Mouse (Mus musculus) CH12.LX (cell line): ENCODE measurements around the gene Chsy1. TPM values are rescaled to one million over a fixed set of nuclear protein-coding genes. Genes with fewer than 3 reads are reported as not detected.

ENCODE experiments used
- DNase-seq: peaks from one replicate; pipeline ENCODE4 v3.0.0-alpha.2; 2013; ENCODE audit errors: extremely low read depth
- H3K27ac ChIP-seq: 2 replicates; pipeline ENCODE4 v1.5.1; 2012; ENCODE audit warnings: low read depth, mild to moderate bottlenecking, control low read depth, moderate library complexity; ENCODE audit not compliant: insufficient read depth
- H3K27me3 ChIP-seq: replicated peaks from 2 replicates; pipeline ENCODE3; 2012; ENCODE audit warnings: inconsistent platforms
- H3K36me3 ChIP-seq, 2 experiments: replicated peaks in 1 of 2; 2 replicates each; pipeline versions ENCODE3 to v1.6.1; 2012; ENCODE audit warnings: inconsistent platforms in 1 of 2, low read length in 1 of 2, mild to moderate bottlenecking in 1 of 2, mixed read lengths in 1 of 2, moderate library complexity in 1 of 2; ENCODE audit not compliant: control insufficient read depth in 1 of 2, insufficient read depth in 1 of 2
- H3K4me1 ChIP-seq, 2 experiments: 2 replicates each; pipeline ENCODE4 v1.6.1; 2012; ENCODE audit warnings: inconsistent platforms in 1 of 2, moderate library complexity in 1 of 2; ENCODE audit not compliant: insufficient read depth in 2 of 2, control insufficient read depth in 1 of 2
- H3K4me2 ChIP-seq: 2 replicates; pipeline ENCODE4 v1.6.1; 2012; ENCODE audit warnings: low read depth, mild to moderate bottlenecking, control low read depth; ENCODE audit not compliant: poor library complexity, insufficient read depth, severe bottlenecking
- H3K4me3 ChIP-seq, 3 experiments: fragments of 150-350 bp in 1 of 3; sonication (generic) in 1 of 3; replicated peaks in 1 of 3; 2 replicates each; pipeline versions ENCODE3 to v1.5.1; 2011 to 2012; ENCODE audit warnings: low read depth in 2 of 3, low read length in 2 of 3, mild to moderate bottlenecking in 2 of 3, moderate library complexity in 2 of 3, control low read depth in 1 of 3, improper control_type of control experiment in 1 of 3, inconsistent platforms in 1 of 3, mixed read lengths in 1 of 3; ENCODE audit not compliant: poor library complexity in 1 of 3
- H3K79me2 ChIP-seq: replicated peaks from 2 replicates; pipeline ENCODE4 v1.6.1; 2012; ENCODE audit warnings: mild to moderate bottlenecking, moderate library complexity; ENCODE audit not compliant: control insufficient read depth, poor library complexity, insufficient read depth, severe bottlenecking; ENCODE audit errors: extremely low read depth
- H3K9ac ChIP-seq: 2 replicates; pipeline ENCODE4 v1.6.1; 2012; ENCODE audit warnings: low read depth, mild to moderate bottlenecking, control low read depth, moderate library complexity; ENCODE audit not compliant: insufficient read depth
- H3K9me3 ChIP-seq: replicated peaks from 2 replicates; pipeline ENCODE3; 2012; ENCODE audit warnings: low read length, inconsistent platforms, mixed read lengths
- CHD1 ChIP-seq: IDR thresholded peaks from 2 replicates; pipeline ENCODE4 v1.6.1; 2012; ENCODE audit warnings: low read depth, low read length, improper control_type of control experiment, inconsistent platforms
- CHD2 ChIP-seq: IDR thresholded peaks from 2 replicates; pipeline ENCODE4 v1.6.1; 2011; ENCODE audit warnings: low read length, improper control_type of control experiment
- CTCF ChIP-seq, 2 experiments: IDR thresholded peaks in 1 of 2; conservative IDR thresholded peaks in 1 of 2; 2 replicates each; pipeline ENCODE4 v1.5.1; 2011 to 2012; ENCODE audit warnings: low read depth in 2 of 2, low read length in 2 of 2, improper control_type of control experiment in 1 of 2, inconsistent platforms in 1 of 2, mild to moderate bottlenecking in 1 of 2, moderate library complexity in 1 of 2
- ELF1 ChIP-seq: IDR thresholded peaks from 2 replicates; pipeline ENCODE4 v1.6.1; 2014; ENCODE audit warnings: low read depth, mild to moderate bottlenecking, inconsistent platforms, low read length, improper control_type of control experiment
- EP300 ChIP-seq: IDR thresholded peaks from 2 replicates; pipeline ENCODE4 v1.6.1; 2011; ENCODE audit warnings: low read length, improper control_type of control experiment
- ETS1 ChIP-seq: conservative IDR thresholded peaks from 2 replicates; pipeline ENCODE4 v1.6.1; 2012; ENCODE audit warnings: low read depth, mild to moderate bottlenecking, inconsistent platforms, low read length, improper control_type of control experiment, moderate library complexity
- GABPA ChIP-seq: IDR thresholded peaks from 2 replicates; pipeline ENCODE4 v1.6.1; 2012; ENCODE audit warnings: low read depth, low read length, improper control_type of control experiment, inconsistent platforms; ENCODE audit not compliant: insufficient replicate concordance
- IRF4 ChIP-seq: IDR thresholded peaks from 2 replicates; pipeline ENCODE4 v1.6.1; 2014; ENCODE audit warnings: low read depth, mild to moderate bottlenecking, inconsistent platforms, low read length, improper control_type of control experiment
- JUND ChIP-seq: conservative IDR thresholded peaks from 2 replicates; pipeline ENCODE4 v1.6.1; 2011; ENCODE audit warnings: low read depth, low read length, improper control_type of control experiment
- MAFK ChIP-seq: IDR thresholded peaks from 2 replicates; pipeline ENCODE4 v1.6.1; 2011; ENCODE audit warnings: low read length, improper control_type of control experiment; ENCODE audit not compliant: insufficient replicate concordance
- MAX ChIP-seq: IDR thresholded peaks from 2 replicates; pipeline ENCODE4 v1.6.1; 2011; ENCODE audit warnings: low read length, improper control_type of control experiment
- MAZ ChIP-seq: IDR thresholded peaks from 2 replicates; pipeline ENCODE4 v1.6.1; 2012; ENCODE audit warnings: low read depth, mild to moderate bottlenecking, inconsistent platforms, low read length, improper control_type of control experiment, moderate library complexity
- MEF2A ChIP-seq: IDR thresholded peaks from 2 replicates; pipeline ENCODE4 v1.6.1; 2014; ENCODE audit warnings: low read depth, mild to moderate bottlenecking, inconsistent platforms, low read length, improper control_type of control experiment, borderline replicate concordance
- MXI1 ChIP-seq: IDR thresholded peaks from 2 replicates; pipeline ENCODE4 v1.6.1; 2011; ENCODE audit warnings: mild to moderate bottlenecking, low read depth, low read length, improper control_type of control experiment
- NELFE ChIP-seq: IDR thresholded peaks from 2 replicates; pipeline ENCODE4 v1.6.1; 2011; ENCODE audit warnings: low read depth, low read length, improper control_type of control experiment
- NRF1 ChIP-seq: IDR thresholded peaks from 2 replicates; pipeline ENCODE4 v1.6.1; 2014; ENCODE audit warnings: low read depth, mild to moderate bottlenecking, inconsistent platforms, low read length, improper control_type of control experiment, moderate library complexity
- PAX5 ChIP-seq: IDR thresholded peaks from 2 replicates; pipeline ENCODE4 v1.6.1; 2012; ENCODE audit warnings: low read length, inconsistent platforms, mixed read lengths
- POLR2A ChIP-seq: IDR thresholded peaks from 2 replicates; pipeline ENCODE4 v1.6.1; 2011; ENCODE audit warnings: low read depth, mild to moderate bottlenecking, improper control_type of control experiment, low read length
- POLR2AphosphoS2 ChIP-seq: IDR thresholded peaks from 2 replicates; pipeline ENCODE4 v1.6.1; 2011; ENCODE audit warnings: low read depth, low read length, improper control_type of control experiment
- RAD21 ChIP-seq: IDR thresholded peaks from 2 replicates; pipeline ENCODE4 v1.6.1; 2011; ENCODE audit warnings: low read depth, mild to moderate bottlenecking, low read length, improper control_type of control experiment, moderate library complexity
- SIN3A ChIP-seq: IDR thresholded peaks from 2 replicates; pipeline ENCODE4 v1.6.1; 2012; ENCODE audit warnings: low read length, improper control_type of control experiment, inconsistent platforms
- SMC3 ChIP-seq: IDR thresholded peaks from 2 replicates; pipeline ENCODE4 v1.6.1; 2011; ENCODE audit warnings: low read depth, low read length, improper control_type of control experiment
- TBP ChIP-seq: conservative IDR thresholded peaks from 2 replicates; pipeline ENCODE4 v1.6.1; 2011; ENCODE audit warnings: low read depth, low read length, improper control_type of control experiment
- TCF12 ChIP-seq: IDR thresholded peaks from 2 replicates; pipeline ENCODE4 v1.6.1; 2014; ENCODE audit warnings: low read depth, mild to moderate bottlenecking, inconsistent platforms, low read length, improper control_type of control experiment
- UBTF ChIP-seq: IDR thresholded peaks from 2 replicates; pipeline ENCODE4 v1.6.1; 2012; ENCODE audit warnings: low read depth, mild to moderate bottlenecking, inconsistent platforms, low read length, improper control_type of control experiment, moderate library complexity
- USF1 ChIP-seq: IDR thresholded peaks from 2 replicates; pipeline ENCODE4 v1.6.1; 2014; ENCODE audit warnings: low read depth, mild to moderate bottlenecking, inconsistent platforms, low read length, improper control_type of control experiment
- ZC3H11A ChIP-seq: IDR thresholded peaks from 2 replicates; pipeline ENCODE4 v1.6.1; 2012; ENCODE audit warnings: low read depth, mild to moderate bottlenecking, inconsistent platforms, low read length, improper control_type of control experiment
- ZKSCAN1 ChIP-seq: IDR thresholded peaks from 2 replicates; pipeline ENCODE4 v1.6.1; 2012; ENCODE audit warnings: low read depth, inconsistent platforms, low read length, improper control_type of control experiment, borderline replicate concordance
- ZNF384 ChIP-seq: IDR thresholded peaks from 2 replicates; pipeline ENCODE4 v1.6.1; 2012; ENCODE audit warnings: low read depth, low read length, improper control_type of control experiment, inconsistent platforms
- dilution Hi-C: fragments of 300-500 bp; cut with MboI; formaldehyde crosslinking; loops from 2 replicates; pipeline ENCODE4 v1.14.3; 2020; ENCODE audit warnings: low sequenced_read_pairs; ENCODE audit not compliant: extremely low pct_unique_long_range_greater_than_20kb, extremely low pct_ligation_motif_present
- in situ Hi-C: fragments of 300-500 bp; cut with MboI; formaldehyde crosslinking; loops from 3 replicates; pipeline ENCODE4 v1.14.3; 2019; ENCODE audit warnings: low sequenced_read_pairs, low pct_ligation_motif_present, low pct_unique_long_range_greater_than_20kb, mixed read lengths
- polyA plus RNA-seq: library from polyadenylated mRNA; unstranded; fragments of >175 nt; gene quantifications from 2 replicates; pipeline ENCODE4 v1.2.1, GENCODE M21; 2012; ENCODE audit warnings: low read depth; ENCODE audit not compliant: insufficient read length
- total RNA-seq, 2 experiments: library from RNA; depleted of rRNA; stranded (reverse); fragments of 300-350 nt in 1 of 2; fragments of >200 nt in 1 of 2; gene quantifications; 2 replicates each; pipeline ENCODE4 v1.2.3; 2012 to 2014

Chsy1 gene
- total and polyA plus RNA-seq, 3 experiments = 2.3 to 5.5 (median 2.5) TPM

- Histone ChIP-seq H3K9ac (peak overlapping the region; percentile 8; the same call in 1 of the 2 replicates), H3K4me2 (peak overlapping the region; percentile 74), H3K9me3 (no peaks in the 10 kb centered on the region), H3K36me3 (peaks cover 0 to 5% of the 10 kb centered on the region in 2 experiments), H3K79me2 (no peaks in the 10 kb centered on the region), H3K4me1 (peaks cover 10 to 61% of the 10 kb centered on the region in 2 experiments), H3K27ac (no peak overlapping the region)
- DNase-seq = peak; percentile 74
- dilution Hi-C loops (no loop called here), in situ Hi-C loops (no loop called here)
- no peak for TF ChIP-seq GABPA
- no peak for TF ChIP-seq POLR2A
- no peak for TF ChIP-seq ZC3H11A
- TF ChIP-seq MAX = no peak
- TF ChIP-seq EP300 = peak; percentile 64; the same call in 1 of the 2 replicates
- 0 out of 2 replicates have a peak, but pooled peaks have one; percentile 34 for TF ChIP-seq MEF2A
- no peak for TF ChIP-seq PAX5
- TF ChIP-seq CTCF (conservative IDR thresholded peaks at IDR 0.05 in 1 of 2, IDR thresholded peaks at IDR 0.05 in 1 of 2; ENCODE audit: low read depth in 2 of 2, low read length in 2 of 2) = no peak
- TF ChIP-seq SIN3A = no peak
- TF ChIP-seq CHD1 = no peak
- no peak for TF ChIP-seq ZKSCAN1
- no peak for TF ChIP-seq NRF1
- no peak for TF ChIP-seq JUND
- TF ChIP-seq IRF4 = no peak
- TF ChIP-seq TCF12 = peak; percentile 27; the same call in 1 of the 2 replicates
- TF ChIP-seq MAFK = no peak
- TF ChIP-seq SMC3 = no peak
- TF ChIP-seq CHD2 = no peak
- no peak for TF ChIP-seq UBTF
- TF ChIP-seq USF1 = no peak
- no peak for TF ChIP-seq NELFE
- no peak for TF ChIP-seq ZNF384
- TF ChIP-seq POLR2AphosphoS2 = no peak
- no peak; the same call in 1 of the 2 replicates for TF ChIP-seq RAD21
- no peak for TF ChIP-seq MXI1
- TF ChIP-seq ETS1 = peak; percentile 34; the same call in 1 of the 2 replicates
- no peak for TF ChIP-seq MAZ
- TF ChIP-seq ELF1 = peak; percentile 46; the same call in 1 of the 2 replicates
- TF ChIP-seq TBP = no peak
- TF ChIP-seq, all 38 proteins: peak for 5
- Histone ChIP-seq H3K4me3 (no peak overlapping the region), H3K27me3 (peaks cover 3% of the 10 kb centered on the region)
These were observed 11.5 kb downstream of the Chsy1 start for GRCm38 (mm10) chr7:66120702-66121396.
